Mouse (Mus musculus): ENCODE measurements around the gene Heca. TPM values are rescaled to one million over a fixed set of nuclear protein-coding genes. Genes with fewer than 3 reads are reported as not detected.
"Not testable (repeated sequence)": the region's sequence is repeated elsewhere in the genome, so short reads cannot be mapped to it uniquely, and the experiment has no call there.

Heca gene
- total and polyA plus RNA-seq, 3 experiments: 11.7 to 31.0 (median 30.0) TPM

DNA sequence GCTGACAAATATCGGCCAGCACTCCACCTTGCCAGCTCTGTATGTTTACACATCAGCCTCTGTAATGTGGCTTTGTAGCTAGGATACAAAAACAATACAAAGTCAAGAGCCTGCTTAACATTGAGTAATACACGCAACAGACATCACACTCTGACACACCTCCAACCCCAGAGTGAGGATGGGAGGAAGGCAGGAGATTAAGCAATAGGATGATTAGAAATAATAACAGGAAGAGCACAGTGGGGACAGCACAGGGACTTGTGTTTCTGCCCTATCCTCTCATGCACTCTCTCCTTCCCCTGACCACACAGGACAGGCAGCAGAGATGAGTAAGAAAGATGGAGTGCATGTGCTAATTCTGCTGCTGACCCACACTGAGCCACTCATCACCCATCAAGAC is 28.8 kb downstream of the Heca start:
- Histone ChIP-seq H3K4me1 (ENCODE audit: control insufficient read depth, insufficient read depth, low read length) (peaks cover 6% of the 10 kb centered on the region), H3K36me3 (ENCODE audit: control insufficient read depth, insufficient read depth, low read length) (peaks cover 7% of the 10 kb centered on the region), H3K9ac (ENCODE audit: low read depth, low read length) (no peak overlapping the region), H3K4me3 (no peak overlapping the region), H3K27me3 (ENCODE audit: control insufficient read depth, insufficient read depth, low read length) (no peaks in the 10 kb centered on the region), H3K79me2 (replicated peaks; ENCODE audit: control insufficient read depth, insufficient read depth, low read length) (peaks cover 7% of the 10 kb centered on the region), H3K27ac (no peak overlapping the region)
- intact Hi-C loops (cut with DNase I): no loop called here
- TF ChIP-seq EP300 (IDR thresholded peaks at IDR 0.05; ENCODE audit: insufficient read depth, low read depth, low read length): no peak
- TF ChIP-seq CTCF (IDR thresholded peaks at IDR 0.05): no peak
- TF ChIP-seq POLR2A (IDR thresholded peaks at IDR 0.05; ENCODE audit: insufficient read depth, low read depth, low read length): no peak
- DNase-seq: no peak
- WGBS: 32% methylated on average over 2 of the region's 2 CpGs

DNA sequence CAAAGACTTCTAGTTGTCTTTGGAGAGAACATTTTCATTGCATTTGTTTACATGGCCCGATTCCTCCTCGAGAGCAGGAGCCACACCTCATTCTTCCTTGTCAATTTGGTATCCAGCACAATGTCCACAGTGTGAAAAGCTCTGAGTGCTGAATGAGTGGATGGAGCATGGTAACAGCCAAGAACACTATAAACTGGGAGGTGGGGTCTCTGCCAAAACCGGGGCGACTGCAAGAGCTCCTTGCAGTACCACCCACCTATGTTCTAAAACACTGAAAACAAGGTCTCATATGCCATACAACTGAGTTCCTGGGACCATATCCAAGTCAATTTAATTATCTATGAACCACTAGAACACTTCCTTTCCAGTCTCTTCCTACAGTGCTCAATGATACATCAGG is 39.1 kb downstream of the Heca start:
- Histone ChIP-seq H3K27ac (no peak overlapping the region), H3K4me3 (no peak overlapping the region), H3K79me2 (replicated peaks; ENCODE audit: control insufficient read depth, insufficient read depth, low read length) (no peaks in the 10 kb centered on the region), H3K27me3 (ENCODE audit: control insufficient read depth, insufficient read depth, low read length) (no peaks in the 10 kb centered on the region), H3K36me3 (ENCODE audit: control insufficient read depth, insufficient read depth, low read length) (peaks cover 4% of the 10 kb centered on the region), H3K9ac (ENCODE audit: low read depth, low read length) (no peak overlapping the region), H3K4me1 (ENCODE audit: control insufficient read depth, insufficient read depth, low read length) (no peaks in the 10 kb centered on the region; the same call in 1 of the 2 replicates)
- intact Hi-C loops (cut with DNase I): no loop called here
- no peak for TF ChIP-seq CTCF (IDR thresholded peaks at IDR 0.05)
- 76% methylated on average over 4 of the region's 4 CpGs for WGBS
- DNase-seq: no peak

DNA sequence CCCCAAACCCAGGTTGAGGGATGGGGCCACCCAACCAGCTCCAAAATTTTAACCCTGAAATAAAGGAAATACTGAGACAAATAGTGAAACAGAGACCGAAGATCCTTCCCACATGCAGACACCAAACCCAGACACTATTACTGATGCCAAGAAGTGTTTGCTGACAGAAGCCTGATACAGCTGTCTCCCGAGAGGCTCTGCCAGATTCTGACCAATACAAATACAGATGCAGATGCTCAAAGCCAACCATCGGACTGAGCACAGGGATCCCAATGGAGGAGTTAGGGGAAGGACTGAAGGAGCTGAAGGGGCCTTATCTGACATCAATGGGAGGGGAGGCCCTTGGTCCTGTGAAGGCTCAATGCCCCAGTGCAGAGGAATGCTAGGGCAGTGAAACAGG is 41.5 kb downstream of the Heca start:
- DNase-seq; H3K27me3 ChIP-seq (ENCODE audit: control insufficient read depth, insufficient read depth, low read length); intact Hi-C loops (cut with DNase I); H3K27ac ChIP-seq; H3K4me3 ChIP-seq; H3K79me2 ChIP-seq (replicated peaks; ENCODE audit: control insufficient read depth, insufficient read depth, low read length); H3K36me3 ChIP-seq (ENCODE audit: control insufficient read depth, insufficient read depth, low read length); H3K4me1 ChIP-seq (ENCODE audit: control insufficient read depth, insufficient read depth, low read length); H3K9ac ChIP-seq (ENCODE audit: low read depth, low read length): not testable (repeated sequence)
- 78% methylated on average over 3 of the region's 3 CpGs for WGBS

DNA sequence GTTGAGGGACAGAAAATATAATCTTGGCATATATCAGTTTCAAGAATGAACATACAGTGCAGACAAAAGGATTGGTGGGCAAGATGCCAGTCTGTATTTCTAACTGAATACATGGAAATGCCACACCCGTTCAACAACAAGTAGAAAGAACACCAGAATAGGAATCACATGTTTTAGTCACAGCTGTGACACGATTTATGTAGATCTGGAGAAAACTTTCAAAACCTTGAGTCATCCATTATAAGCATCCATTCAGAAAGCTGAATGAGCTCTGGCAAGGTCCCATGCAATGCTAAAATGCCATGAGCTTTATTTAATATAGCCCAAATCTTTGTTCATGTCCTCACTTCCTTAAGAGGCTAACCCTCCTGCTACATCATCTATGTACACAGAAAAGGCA is 44.4 kb downstream of the Heca start:
- no peak overlapping the region for H3K27ac ChIP-seq
- H3K4me1 ChIP-seq (ENCODE audit: control insufficient read depth, insufficient read depth, low read length): no peaks in the 10 kb centered on the region
- H3K79me2 ChIP-seq (replicated peaks; ENCODE audit: control insufficient read depth, insufficient read depth, low read length): no peaks in the 10 kb centered on the region
- no peak for TF ChIP-seq POLR2A (IDR thresholded peaks at IDR 0.05; ENCODE audit: insufficient read depth, low read depth, low read length)
- TF ChIP-seq CTCF (IDR thresholded peaks at IDR 0.05): no peak
- TF ChIP-seq EP300 (IDR thresholded peaks at IDR 0.05; ENCODE audit: insufficient read depth, low read depth, low read length): no peak
- DNase-seq: no peak
- intact Hi-C loops (cut with DNase I): no loop called here
- H3K36me3 ChIP-seq (ENCODE audit: control insufficient read depth, insufficient read depth, low read length): peaks cover 2% of the 10 kb centered on the region
- H3K4me3 ChIP-seq: no peak overlapping the region
- no peaks in the 10 kb centered on the region for H3K27me3 ChIP-seq (ENCODE audit: control insufficient read depth, insufficient read depth, low read length)
- H3K9ac ChIP-seq (ENCODE audit: low read depth, low read length): no peak overlapping the region
- WGBS: 40% methylated on average over 2 of the region's 2 CpGs

DNA sequence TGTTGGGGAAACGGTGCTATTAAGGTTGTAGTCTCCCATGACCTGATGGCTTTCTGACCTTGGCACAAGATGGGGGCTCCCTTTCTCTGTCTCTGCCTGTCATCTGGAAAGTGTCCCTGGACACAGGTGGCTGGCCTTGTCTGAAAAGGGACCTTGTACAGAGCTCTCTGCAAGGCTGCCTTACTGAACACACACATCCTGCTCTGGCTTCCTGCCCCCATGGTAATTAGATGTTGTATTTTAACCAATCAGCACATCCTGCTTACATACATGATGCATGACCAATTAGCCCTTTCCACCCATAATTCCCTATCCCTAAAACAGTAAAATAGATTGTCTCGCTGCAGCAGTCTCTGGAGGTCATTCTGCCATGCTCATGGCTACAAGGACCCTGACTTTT is 67.1 kb downstream of the Heca start:
- H3K9ac ChIP-seq (ENCODE audit: low read depth, low read length): no peak overlapping the region
- no peak for DNase-seq
- no peaks in the 10 kb centered on the region for H3K79me2 ChIP-seq (replicated peaks; ENCODE audit: control insufficient read depth, insufficient read depth, low read length)
- intact Hi-C loops (cut with DNase I): no loop called here
- TF ChIP-seq EP300 (IDR thresholded peaks at IDR 0.05; ENCODE audit: insufficient read depth, low read depth, low read length): no peak
- TF ChIP-seq POLR2A (IDR thresholded peaks at IDR 0.05; ENCODE audit: insufficient read depth, low read depth, low read length): no peak
- TF ChIP-seq CTCF (IDR thresholded peaks at IDR 0.05): no peak
- no peak overlapping the region for H3K4me3 ChIP-seq
- WGBS: 84% methylated on average over 2 of the region's 2 CpGs
- H3K27me3 ChIP-seq (ENCODE audit: control insufficient read depth, insufficient read depth, low read length): no peaks in the 10 kb centered on the region
- no peak overlapping the region for H3K27ac ChIP-seq
- no peaks in the 10 kb centered on the region for H3K4me1 ChIP-seq (ENCODE audit: control insufficient read depth, insufficient read depth, low read length)
- H3K36me3 ChIP-seq (ENCODE audit: control insufficient read depth, insufficient read depth, low read length): no peaks in the 10 kb centered on the region

DNA sequence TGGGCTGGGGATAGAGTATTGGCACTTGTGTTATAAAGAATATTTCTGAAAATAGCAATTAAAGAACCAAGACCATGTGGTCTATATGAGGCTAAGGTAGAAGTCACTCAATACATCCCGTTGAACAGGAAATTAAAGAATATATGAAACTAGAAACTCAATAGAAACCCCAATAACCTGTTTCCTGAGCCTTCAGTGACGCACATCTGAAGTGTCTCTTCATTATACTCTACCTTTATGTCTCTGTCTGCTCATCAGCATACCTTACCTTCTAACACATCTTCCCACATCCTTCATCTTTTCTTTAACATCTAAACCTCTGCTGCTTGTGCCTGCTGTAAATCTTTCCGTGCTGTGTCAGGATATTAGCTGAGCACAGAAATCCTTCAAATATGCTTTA is 67.8 kb downstream of the Heca start:
- Histone ChIP-seq H3K4me1 (ENCODE audit: control insufficient read depth, insufficient read depth, low read length) (no peaks in the 10 kb centered on the region), H3K27ac (no peak overlapping the region), H3K36me3 (ENCODE audit: control insufficient read depth, insufficient read depth, low read length) (no peaks in the 10 kb centered on the region), H3K79me2 (replicated peaks; ENCODE audit: control insufficient read depth, insufficient read depth, low read length) (no peaks in the 10 kb centered on the region), H3K9ac (ENCODE audit: low read depth, low read length) (no peak overlapping the region), H3K4me3 (no peak overlapping the region), H3K27me3 (ENCODE audit: control insufficient read depth, insufficient read depth, low read length) (no peaks in the 10 kb centered on the region)
- 90% methylated on average over 3 of the region's 3 CpGs for WGBS
- no peak for TF ChIP-seq EP300 (IDR thresholded peaks at IDR 0.05; ENCODE audit: insufficient read depth, low read depth, low read length)
- no peak for TF ChIP-seq POLR2A (IDR thresholded peaks at IDR 0.05; ENCODE audit: insufficient read depth, low read depth, low read length)
- no peak for TF ChIP-seq CTCF (IDR thresholded peaks at IDR 0.05)
- no peak for DNase-seq
- intact Hi-C loops (cut with DNase I): no loop called here

Measured in heart, adult 2 months (tissue).